21 mouse cellular contexts compared by ENCODE assay signal in genomic region chrX:143867129-143867664, GRCm38 (mm10). TPM values are rescaled to one million over a fixed set of nuclear protein-coding genes. Genes with fewer than 3 reads are reported as not detected.
A peak's percentile ranks its signal among the peaks of the same experiment; 100 is the strongest.
DNase-seq lines count a peak whose midpoint lies in the region; ATAC-seq and TF ChIP-seq lines count a peak whose summit lies in the region.
"Had no signal": no experiment of that assay in that cellular context is flagged by ENCODE, and none has a peak within 500 bp of the region (broad histone marks: within the 10 kb centered on the region; RNA-seq: fewer than 3 reads in every experiment).

No protein-coding gene starts in this region.

- DNase-seq in embryonic facial prominence, embryonic 14.5 days (ENCODE audit: low spot score) = peak; percentile 61
- DNase-seq in embryonic facial prominence, embryonic 10.5 days (ENCODE audit: low spot score) = no peak
- no peak for DNase-seq in limb, embryonic 10.5 days (ENCODE audit: low spot score)
- peak; percentile 59 for DNase-seq in limb, embryonic 14.5 days (ENCODE audit: low spot score)
- DNase-seq: adrenal gland, adult 2 months; adrenal gland, adult 8-10 months; adrenal gland, postnatal 10 days; adrenal gland, postnatal 14 days; adrenal gland, postnatal 25 days; adrenal gland, postnatal 36 days; B cell, adult 2 months; cerebellum, adult 11 months; cerebellum, adult 11-12 months; cerebellum, adult 18-20 months had no signal

- H3K9me3 ChIP-seq in embryonic facial prominence, embryonic 14.5 days (ENCODE audit: control insufficient read depth, low read length) = no peaks in the 10 kb centered on the region
- H3K9me3 ChIP-seq in embryonic facial prominence, embryonic 10.5 days = no peaks in the 10 kb centered on the region
- H3K9me3 ChIP-seq in limb, embryonic 13.5 days = no peaks in the 10 kb centered on the region
- H3K9me3 ChIP-seq in limb, embryonic 10.5 days (replicated peaks) = no peaks in the 10 kb centered on the region
- no peaks in the 10 kb centered on the region for H3K9me3 ChIP-seq in limb, embryonic 14.5 days (ENCODE audit: control insufficient read depth, low read length)
- H3K9me3 ChIP-seq: G1E had no signal

- peak; percentile 76; the same call in 1 of the 2 replicates for ATAC-seq in embryonic facial prominence, embryonic 14.5 days (ENCODE audit: low read depth)
- ATAC-seq in limb, embryonic 13.5 days (ENCODE audit: low FRiP score, low read depth) = peak; percentile 57; the same call in 1 of the 2 replicates
- ATAC-seq in limb, embryonic 14.5 days (ENCODE audit: low FRiP score, low read depth) = peak; percentile 67
- ATAC-seq in inflammation-experienced regulatory T-cells, adult 6 months = no peak
- ATAC-seq: activated CD4-positive, CD25-positive, alpha-beta regulatory T cell, adult 4 months; CD4-positive, CD25-positive, alpha-beta regulatory T cell, adult 4 months; Patski had no signal

- no peaks in the 10 kb centered on the region for H3K4me1 ChIP-seq in embryonic facial prominence, embryonic 14.5 days (ENCODE audit: control insufficient read depth, insufficient read depth, low read length)
- H3K4me1 ChIP-seq in embryonic facial prominence, embryonic 10.5 days = no peaks in the 10 kb centered on the region
- no peaks in the 10 kb centered on the region for H3K4me1 ChIP-seq in limb, embryonic 13.5 days
- H3K4me1 ChIP-seq in limb, embryonic 10.5 days = no peaks in the 10 kb centered on the region
- no peaks in the 10 kb centered on the region for H3K4me1 ChIP-seq in limb, embryonic 14.5 days (ENCODE audit: control insufficient read depth, insufficient read depth, low read length)

- no peak overlapping the region for H3K9ac ChIP-seq in embryonic facial prominence, embryonic 14.5 days (ENCODE audit: low read depth, low read length)
- H3K9ac ChIP-seq in limb, embryonic 13.5 days = no peak overlapping the region
- no peak overlapping the region for H3K9ac ChIP-seq in limb, embryonic 14.5 days (ENCODE audit: low read depth, low read length, severe bottlenecking)

- H3K4me3 ChIP-seq in embryonic facial prominence, embryonic 14.5 days (ENCODE audit: low read depth, low read length) = no peak overlapping the region
- H3K4me3 ChIP-seq in embryonic facial prominence, embryonic 10.5 days = no peak overlapping the region
- no peak overlapping the region for H3K4me3 ChIP-seq in limb, embryonic 13.5 days
- H3K4me3 ChIP-seq in limb, embryonic 10.5 days = no peak overlapping the region
- no peak overlapping the region for H3K4me3 ChIP-seq in limb, embryonic 14.5 days (replicated peaks; ENCODE audit: low read length)

- H3K4me2 ChIP-seq in embryonic facial prominence, embryonic 14.5 days (ENCODE audit: low read depth, low read length) = no peak overlapping the region
- no peak overlapping the region for H3K4me2 ChIP-seq in limb, embryonic 13.5 days (replicated peaks)
- H3K4me2 ChIP-seq in limb, embryonic 14.5 days (replicated peaks; ENCODE audit: low read depth, low read length, severe bottlenecking) = no peak overlapping the region

- peaks cover 5% of the 10 kb centered on the region; the same call in 1 of the 2 replicates for H3K27me3 ChIP-seq in embryonic facial prominence, embryonic 14.5 days (replicated peaks; ENCODE audit: control insufficient read depth, insufficient read depth, low read length)
- H3K27me3 ChIP-seq in embryonic facial prominence, embryonic 10.5 days (replicated peaks; ENCODE audit: low read depth, poor library complexity, severe bottlenecking) = peaks cover 73% of the 10 kb centered on the region
- H3K27me3 ChIP-seq in limb, embryonic 13.5 days = peaks cover 6% of the 10 kb centered on the region
- H3K27me3 ChIP-seq in limb, embryonic 10.5 days (ENCODE audit: low read depth, poor library complexity, severe bottlenecking) = peaks cover 84% of the 10 kb centered on the region
- no peaks in the 10 kb centered on the region for H3K27me3 ChIP-seq in limb, embryonic 14.5 days (ENCODE audit: control insufficient read depth, insufficient read depth, low read length)
- H3K27me3 ChIP-seq: CH12.LX had no signal

- no peak overlapping the region for H3K27ac ChIP-seq in embryonic facial prominence, embryonic 14.5 days (replicated peaks; ENCODE audit: low read depth, low read length)
- no peak overlapping the region for H3K27ac ChIP-seq in embryonic facial prominence, embryonic 10.5 days (replicated peaks)
- H3K27ac ChIP-seq in limb, embryonic 13.5 days = no peak overlapping the region
- no peak overlapping the region for H3K27ac ChIP-seq in limb, embryonic 10.5 days
- H3K27ac ChIP-seq in limb, embryonic 14.5 days (replicated peaks; ENCODE audit: low read depth, low read length) = no peak overlapping the region

- H3K36me3 ChIP-seq in embryonic facial prominence, embryonic 14.5 days (ENCODE audit: control insufficient read depth, insufficient read depth, low read length) = no peaks in the 10 kb centered on the region
- H3K36me3 ChIP-seq in embryonic facial prominence, embryonic 10.5 days (replicated peaks) = no peaks in the 10 kb centered on the region
- H3K36me3 ChIP-seq in limb, embryonic 13.5 days = no peaks in the 10 kb centered on the region
- H3K36me3 ChIP-seq in limb, embryonic 10.5 days = no peaks in the 10 kb centered on the region
- no peaks in the 10 kb centered on the region for H3K36me3 ChIP-seq in limb, embryonic 14.5 days (ENCODE audit: control insufficient read depth, insufficient read depth, low read length)
- H3K36me3 ChIP-seq: G1E had no signal

- TF ChIP-seq POLR2A in limb, embryonic 14.5 days (IDR thresholded peaks at IDR 0.05; ENCODE audit: borderline replicate concordance, extremely low read depth, insufficient read depth, insufficient read length) = no peak

- WGBS in embryonic facial prominence, embryonic 14.5 days = 69% methylated on average over 5 of the region's 5 CpGs
- 86% methylated on average over 5 of the region's 5 CpGs for WGBS in embryonic facial prominence, embryonic 10.5 days
- 67% methylated on average over 5 of the region's 5 CpGs for WGBS in limb, embryonic 13.5 days
- WGBS in limb, embryonic 10.5 days = 89% methylated on average over 5 of the region's 5 CpGs
- 63% methylated on average over 5 of the region's 5 CpGs for WGBS in limb, embryonic 14.5 days

RNA-seq across cellular contexts. Expression of gene Capn6, which starts 40.0 kb away (rescaled TPM):
- 392 and 427 TPM in 2 replicates for polyA plus RNA-seq in embryonic facial prominence, embryonic 14.5 days (2014; fragmentation: Nextera tagmentation; extraction: Ambion mirVana)
- 122 and 128 TPM in 2 replicates for polyA plus RNA-seq in embryonic facial prominence, embryonic 10.5 days (2016; fragmentation: Nextera tagmentation; extraction: Ambion mirVana)
- 367 and 415 TPM in 2 replicates for polyA plus RNA-seq in limb, embryonic 13.5 days (2015; fragmentation: Nextera tagmentation; extraction: Ambion mirVana)
- 382 and 412 TPM in 2 replicates for polyA plus RNA-seq in limb, embryonic 10.5 days (2016; fragmentation: Nextera tagmentation; extraction: Ambion mirVana)
- polyA plus RNA-seq in limb, embryonic 14.5 days (2012; rRNA removed) = 475 and 478 TPM in 2 replicates
- 404 and 425 TPM in 2 replicates for polyA plus RNA-seq in limb, embryonic 14.5 days (2014; fragmentation: Nextera tagmentation; extraction: Ambion mirVana)
- not detected for polyA plus RNA-seq in inflammation-experienced regulatory T-cells, adult 6 months (2017; shearing (Covaris generic))
- polyA plus RNA-seq: activated CD4-positive, CD25-positive, alpha-beta regulatory T cell, adult 4 months; CD4-positive, CD25-positive, alpha-beta regulatory T cell, adult 4 months; Patski had no signal

Comparison
In these comparisons a context has a peak if more than half of its experiments do, and no peak if none do; other contexts are left out.
1. DNase-seq: peak in embryonic facial prominence, embryonic 14.5 days (single experiment) and limb, embryonic 14.5 days (single experiment); none in embryonic facial prominence, embryonic 10.5 days (single experiment) and limb, embryonic 10.5 days (single experiment).
2. RNA of gene Capn6, which starts 40.0 kb away (polyA plus RNA-seq): 404 to 478 TPM in limb, embryonic 14.5 days, 367 to 415 TPM in limb, embryonic 13.5 days, 392 to 427 TPM in embryonic facial prominence, embryonic 14.5 days, 382 to 412 TPM in limb, embryonic 10.5 days and 122 to 128 TPM in embryonic facial prominence, embryonic 10.5 days; not detected in inflammation-experienced regulatory T-cells, adult 6 months; every median in the first group is over 100 times any median in the second.